In the genomic region with DNA sequence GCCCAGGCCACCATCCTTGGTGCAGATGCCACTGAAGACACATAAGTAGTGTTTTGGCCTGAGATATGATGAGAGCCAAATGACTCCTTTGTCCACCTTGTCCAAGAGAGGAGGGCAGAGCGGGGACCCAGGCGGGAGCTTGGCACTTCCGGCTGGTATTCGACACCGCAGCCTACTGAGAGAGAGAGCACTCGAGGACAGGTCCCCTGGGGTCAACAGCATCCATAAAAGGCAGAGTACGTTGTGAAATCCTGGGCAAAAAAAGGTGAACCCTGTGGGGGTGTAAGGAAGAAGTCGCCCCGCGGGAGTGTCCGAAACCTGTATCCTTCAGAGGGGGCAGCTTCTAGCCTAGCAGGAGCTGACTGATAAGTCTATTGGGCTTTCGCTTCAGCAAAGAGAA, we compare ENCODE assay signal across 9 mouse cellular contexts. TPM values are rescaled to one million over a fixed set of nuclear protein-coding genes. Genes with fewer than 3 reads are reported as not detected.
DNase-seq lines count a peak whose midpoint lies in the region; ATAC-seq and TF ChIP-seq lines count a peak whose summit lies in the region.
"Had no signal": no experiment of that assay in that cellular context is flagged by ENCODE, and none has a peak within 500 bp of the region (broad histone marks: within the 10 kb centered on the region; RNA-seq: fewer than 3 reads in every experiment).

No protein-coding gene starts in this region.

- H3K4me1 ChIP-seq in G1E (ENCODE audit: insufficient read depth, low read depth, low read length), result peaks cover 63% of the 10 kb centered on the region
- peaks cover 20% of the 10 kb centered on the region for H3K4me1 ChIP-seq in forebrain, postnatal 0 days (ENCODE audit: insufficient read depth)
- peaks cover 28% of the 10 kb centered on the region for H3K4me1 ChIP-seq in lung, embryonic 16.5 days (replicated peaks; ENCODE audit: control insufficient read depth, insufficient read depth, low read length)

- H3K9ac ChIP-seq in forebrain, postnatal 0 days, result peak overlapping the region; percentile 97
- peak overlapping the region; percentile 29; the same call in 1 of the 2 replicates for H3K9ac ChIP-seq in lung, embryonic 16.5 days (ENCODE audit: low read length)

- no peaks in the 10 kb centered on the region for H3K9me3 ChIP-seq in G1E (replicated peaks)
- no peaks in the 10 kb centered on the region for H3K9me3 ChIP-seq in forebrain, postnatal 0 days (ENCODE audit: low read length)
- H3K9me3 ChIP-seq in lung, embryonic 16.5 days (ENCODE audit: control insufficient read depth, low read length), result no peaks in the 10 kb centered on the region

- TF ChIP-seq CTCF in G1E (IDR thresholded peaks at IDR 0.05; ENCODE audit: low read depth, low read length), result no peak
- TF ChIP-seq CTCF in forebrain, postnatal 0 days (IDR thresholded peaks at IDR 0.05; ENCODE audit: low read depth), result no peak

- DNase-seq in gastrocnemius, postnatal 14 days, result peak; percentile 49
- no peak for DNase-seq in gastrocnemius, postnatal 10 days
- DNase-seq in G1E (ENCODE audit: low spot score), result no peak
- DNase-seq in forebrain, postnatal 0 days, result no peak
- no peak for DNase-seq in embryo, embryonic 11 days
- no peak for DNase-seq in ovary, postnatal 14 days (ENCODE audit: low spot score)
- DNase-seq in layer of hippocampus, postnatal 25 days (ENCODE audit: extremely low spot score in 1 of 2, low spot score in 1 of 2), result no peak

- intact Hi-C loops in gastrocnemius, postnatal 14 days (cut with DNase I; ENCODE audit: low total_unique reads), result no loop called here

- peak overlapping the region; percentile 96; the same call in 1 of the 2 replicates for H3K4me3 ChIP-seq in G1E (ENCODE audit: low read depth, low read length)
- H3K4me3 ChIP-seq in forebrain, postnatal 0 days (ENCODE audit: low read depth, low read length), result peak overlapping the region; percentile 95
- no peak overlapping the region for H3K4me3 ChIP-seq in lung, embryonic 16.5 days (ENCODE audit: low read length)

- H3K36me3 ChIP-seq in G1E (replicated peaks), result peaks cover 62% of the 10 kb centered on the region
- H3K36me3 ChIP-seq in forebrain, postnatal 0 days (ENCODE audit: insufficient read depth), result peaks cover 32% of the 10 kb centered on the region
- peaks cover 19% of the 10 kb centered on the region for H3K36me3 ChIP-seq in lung, embryonic 16.5 days (ENCODE audit: control insufficient read depth, insufficient read depth, low read length)

- peak overlapping the region; percentile 91 for H3K4me2 ChIP-seq in forebrain, postnatal 0 days (ENCODE audit: low read depth)
- H3K4me2 ChIP-seq in lung, embryonic 16.5 days (ENCODE audit: low read depth, low read length), result peak overlapping the region; percentile 71; the same call in 1 of the 2 replicates

- no peak for ATAC-seq in G1E (ENCODE audit: extremely low read depth, insufficient number of reproducible peaks, low FRiP score, poor library complexity, severe bottlenecking)
- ATAC-seq in forebrain, postnatal 0 days, result no peak
- no peak for ATAC-seq in lung, embryonic 16.5 days (ENCODE audit: low read depth)

- no peak overlapping the region for H3K27ac ChIP-seq in forebrain, postnatal 0 days (ENCODE audit: low read depth, low read length)
- H3K27ac ChIP-seq in lung, embryonic 16.5 days (ENCODE audit: low read length), result no peak overlapping the region

- peaks cover 6% of the 10 kb centered on the region for H3K27me3 ChIP-seq in G1E (ENCODE audit: insufficient read depth, low read length)
- H3K27me3 ChIP-seq in forebrain, postnatal 0 days (ENCODE audit: insufficient read depth, low read length), result no peaks in the 10 kb centered on the region
- H3K27me3 ChIP-seq in lung, embryonic 16.5 days (ENCODE audit: control insufficient read depth, insufficient read depth, low read depth, low read length), result no peaks in the 10 kb centered on the region

- WGBS in forebrain, postnatal 0 days, result 85% methylated on average over 12 of the region's 12 CpGs
- 72% methylated on average over 12 of the region's 12 CpGs for WGBS in lung, embryonic 16.5 days

RNA-seq across cellular contexts. Expression of gene H13, which starts 2.9 kb away (rescaled TPM):
- 10 to 100 TPM; 45.8 to 49.1 TPM for total RNA-seq in gastrocnemius, postnatal 14 days (2021)
- 10 to 100 TPM; 56.0 to 61.1 TPM for total RNA-seq in gastrocnemius, postnatal 10 days (2021)
- total RNA-seq in G1E (2014; fragmentation: Nextera tagmentation) (65.2 and 67.2 TPM in 2 replicates), G1E (2017) (43.2 and 50.6 TPM in 2 replicates)
- polyA plus RNA-seq in G1E (2012), result 54.2 and 60.8 TPM in 2 replicates
- 121 and 177 TPM in 2 replicates for total RNA-seq in forebrain, postnatal 0 days (2014; rRNA removed)
- polyA plus RNA-seq in forebrain, postnatal 0 days (2015; fragmentation: Nextera tagmentation; extraction: Ambion mirVana), result 165 and 166 TPM in 2 replicates
- 96.3 and 98.8 TPM in 2 replicates for polyA plus RNA-seq in lung, embryonic 16.5 days (2015; fragmentation: Nextera tagmentation; extraction: Ambion mirVana)
- total RNA-seq in layer of hippocampus, postnatal 25 days (2021), result 10 to 100 TPM; 78.4 to 81.8 TPM

RNA-seq across cellular contexts. Expression of gene Mcts2, which starts 14.7 kb away (rescaled TPM):
- total RNA-seq in gastrocnemius, postnatal 14 days (2021), result 10 to 100 TPM; 11.9 to 13.8 TPM
- 10 to 100 TPM; 12.5 to 19.3 TPM for total RNA-seq in gastrocnemius, postnatal 10 days (2021)
- 24.2 and 24.3 TPM in 2 replicates for total RNA-seq in G1E (2014; fragmentation: Nextera tagmentation)
- total RNA-seq in G1E (2017), result 30.0 and 33.3 TPM in 2 replicates
- polyA plus RNA-seq in G1E (2012), result 2.1 and 2.6 TPM in 2 replicates
- 21.5 and 30.8 TPM in 2 replicates for total RNA-seq in forebrain, postnatal 0 days (2014; rRNA removed)
- polyA plus RNA-seq in forebrain, postnatal 0 days (2015; fragmentation: Nextera tagmentation; extraction: Ambion mirVana), result 26.6 and 29.9 TPM in 2 replicates
- polyA plus RNA-seq in lung, embryonic 16.5 days (2015; fragmentation: Nextera tagmentation; extraction: Ambion mirVana), result 26.1 and 27.4 TPM in 2 replicates
- total RNA-seq in layer of hippocampus, postnatal 25 days (2021), result 10 to 100 TPM; 21.2 to 22.8 TPM

RNA-seq across cellular contexts. Expression of gene Rem1, which starts 45.4 kb away (rescaled TPM):
- total RNA-seq in gastrocnemius, postnatal 14 days (2021), result 1 to 10 TPM; 5.2 to 7.3 TPM
- total RNA-seq in gastrocnemius, postnatal 10 days (2021), result 10 to 100 TPM in 1 of 2 experiments, 1 to 10 TPM in 1; 9.1 to 11.5 TPM
- total RNA-seq in G1E (2014; fragmentation: Nextera tagmentation) (not detected in 2 replicates), G1E (2017) (not detected in 2 replicates)
- not detected in 2 replicates for polyA plus RNA-seq in G1E (2012)
- 0.46 and 2.7 TPM in 2 replicates for total RNA-seq in forebrain, postnatal 0 days (2014; rRNA removed)
- 0.44 and 0.53 TPM in 2 replicates for polyA plus RNA-seq in forebrain, postnatal 0 days (2015; fragmentation: Nextera tagmentation; extraction: Ambion mirVana)
- polyA plus RNA-seq in lung, embryonic 16.5 days (2015; fragmentation: Nextera tagmentation; extraction: Ambion mirVana), result 8.4 and 8.6 TPM in 2 replicates
- total RNA-seq in layer of hippocampus, postnatal 25 days (2021), result 1 to 10 TPM in 1 of 2 experiments, under 1 TPM in 1; 0.98 to 1.5 TPM
- total RNA-seq: MEL had no signal

RNA-seq across cellular contexts. Expression of gene Defb25, which starts 49.3 kb away (rescaled TPM):
- 1 to 10 TPM; 1.3 to 1.4 TPM for total RNA-seq in gastrocnemius, postnatal 14 days (2021)
- total RNA-seq in gastrocnemius, postnatal 10 days (2021), result 1 to 10 TPM; 1.5 to 1.6 TPM
- total RNA-seq in G1E (2014; fragmentation: Nextera tagmentation), result not detected in 2 replicates
- not detected in 2 replicates for total RNA-seq in G1E (2017)
- not detected in 2 replicates for polyA plus RNA-seq in G1E (2012)
- total RNA-seq in forebrain, postnatal 0 days (2014; rRNA removed), result not detected in 2 replicates
- polyA plus RNA-seq in forebrain, postnatal 0 days (2015; fragmentation: Nextera tagmentation; extraction: Ambion mirVana), result not detected in 2 replicates
- polyA plus RNA-seq in lung, embryonic 16.5 days (2015; fragmentation: Nextera tagmentation; extraction: Ambion mirVana), result 1.2 and 3.7 TPM in 2 replicates
- total RNA-seq in layer of hippocampus, postnatal 25 days (2021), result not detected
- total RNA-seq: MEL had no signal
